Mouse (Mus musculus) bone marrow, adult 2 months (tissue): ENCODE measurements around the gene Gm6763.
"Not testable (repeated sequence)": the region's sequence is repeated elsewhere in the genome, so short reads cannot be mapped to it uniquely, and the experiment has no call there.

Source experiments
- CTCF ChIP-seq: fragments of 200-500 bp; IDR thresholded peaks from 2 replicates; pipeline ENCODE4 v1.5.1; 2011; ENCODE audit warnings: low read length, control low read depth; ENCODE audit not compliant: control insufficient read depth, insufficient read depth
- POLR2A ChIP-seq: fragments of 200-500 bp; IDR thresholded peaks from 2 replicates; pipeline ENCODE4 v1.6.1; 2011; ENCODE audit warnings: low read depth, mild to moderate bottlenecking, control low read depth, low read length, borderline replicate concordance; ENCODE audit not compliant: control insufficient read depth

DNA sequence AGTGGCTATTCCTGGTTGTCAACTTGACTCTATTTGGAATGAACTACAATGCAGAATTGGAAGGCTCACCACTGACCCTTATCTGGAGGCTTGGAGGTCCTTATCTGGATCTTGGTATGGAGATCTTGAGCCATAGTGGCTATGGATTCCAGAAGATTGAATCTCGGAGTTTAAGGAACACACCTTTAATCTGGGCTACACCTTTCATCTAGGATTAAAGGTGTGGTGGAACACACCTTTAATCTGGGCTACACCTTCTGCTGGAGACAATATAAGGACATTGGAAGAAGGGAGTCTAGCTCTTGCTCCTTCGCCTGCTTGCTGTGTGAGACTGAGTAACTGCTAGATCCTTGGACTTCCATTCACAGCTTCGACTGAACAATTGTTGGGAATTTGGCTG lies 16.9 kb downstream of the Gm6763 start, which contains the start of gene Gm21304:
- not testable (repeated sequence) for TF ChIP-seq POLR2A, CTCF
